Mouse (Mus musculus) bone marrow macrophage, adult 2 months (primary cell): Measurements from ENCODE around the gene Nrl.

ENCODE experiments used
- CTCF ChIP-seq: IDR thresholded peaks from 2 replicates; pipeline ENCODE4 v1.5.1; 2012; ENCODE audit warnings: low read depth, mild to moderate bottlenecking, low read length, moderate library complexity
- POLR2A ChIP-seq: IDR thresholded peaks from 2 replicates; pipeline ENCODE4 v1.6.1; 2012; ENCODE audit warnings: mild to moderate bottlenecking, low read depth, low read length, borderline replicate concordance

DNA sequence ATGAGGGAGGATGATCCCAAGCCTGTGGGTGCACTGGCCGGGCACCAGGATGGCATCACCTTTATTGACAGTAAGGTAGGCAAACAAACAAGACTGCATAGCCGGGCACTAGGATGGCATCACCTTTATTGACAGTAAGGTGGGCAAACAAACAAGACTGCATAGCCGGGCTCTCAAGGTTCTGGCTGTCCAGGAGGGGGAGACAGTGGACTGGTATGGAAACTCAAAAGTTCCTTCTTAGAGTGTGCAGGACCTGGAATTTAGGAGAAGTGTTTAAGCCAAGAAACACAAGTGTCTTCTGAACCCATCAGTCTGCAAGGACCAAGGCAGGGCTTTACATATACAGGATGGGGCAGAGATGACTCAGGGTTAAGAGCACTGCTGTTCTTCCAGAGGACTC lies 41.0 kb upstream of the Nrl start:
- TF ChIP-seq CTCF (no peak), POLR2A (no peak)
